Mouse (Mus musculus) mature B cell (primary cell): Measurements from ENCODE around the gene Fsip2.

ENCODE experiments used
- in situ Hi-C: fragments of 300-500 bp; cut with MboI; formaldehyde crosslinking; loops from 2 replicates; pipeline ENCODE4 v1.14.3; 2019

Gene Fsip2

DNA sequence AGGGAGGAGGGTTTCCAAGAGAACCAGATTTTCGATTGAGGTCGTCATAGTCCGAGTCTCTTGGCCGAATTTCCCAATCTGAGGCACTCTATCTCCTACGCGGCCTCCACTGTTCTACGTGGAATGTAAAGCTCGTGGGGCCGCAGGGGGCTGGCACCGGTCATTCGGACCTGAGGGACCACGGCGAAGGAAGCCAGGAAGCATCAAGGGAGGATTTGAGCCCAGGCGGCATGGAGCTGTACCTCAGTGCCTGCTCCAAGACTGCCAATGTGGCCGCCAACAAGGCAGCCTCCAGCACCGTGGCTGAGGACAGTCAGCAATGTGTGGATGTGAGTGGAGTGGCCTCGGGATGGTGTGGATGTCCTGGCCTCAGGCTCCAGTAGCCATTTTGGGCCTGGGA is at the start of gene Fsip2:
Gene Fsip2 (plus strand): TSS at position 163 of the 400 bp plus-strand sequence.
- in situ Hi-C loops: no loop called here

GRCm38 (mm10) chr2:82963443-82963842 is 20.0 kb downstream of the Fsip2 start:
- in situ Hi-C loops: no loop called here

GRCm38 (mm10) chr2:83025853-83026252 is 82.4 kb downstream of the Fsip2 start:
- in situ Hi-C loops: no loop called here

- in situ Hi-C loops: no loop called here
Measured at GRCm38 (mm10) chr2:83052914-83053690, 109.7 kb downstream of the Fsip2 start.
